Mouse (Mus musculus) spleen, adult 2 months (tissue): ENCODE results near the gene Tmem132e.

Experiments
- CTCF ChIP-seq: fragments of 200-500 bp; IDR thresholded peaks from 2 replicates; pipeline ENCODE4 v1.5.1; 2011; ENCODE audit warnings: mild to moderate bottlenecking, inconsistent platforms; ENCODE audit not compliant: insufficient read depth, insufficient read length, insufficient replicate concordance; ENCODE audit errors: extremely low read depth
- POLR2A ChIP-seq: fragments of 200-500 bp; IDR thresholded peaks from 2 replicates; pipeline ENCODE4 v1.6.1; 2011; ENCODE audit warnings: low read depth, low read length, inconsistent platforms

GRCm38 (mm10) chr11:82452516-82452915 is 63.8 kb downstream of the Tmem132e start:
- TF ChIP-seq CTCF (no peak), POLR2A (no peak)
